Mouse (Mus musculus) fat pad, adult 2 months (tissue): Measurements from ENCODE around the gene Slc51b.

Experiments used
- DNase-seq: peaks from one replicate; pipeline ENCODE4 v3.0.0-alpha.2; 2011; ENCODE audit warnings: low read depth, low spot score; ENCODE audit errors: extremely low read depth

The Slc51b gene

GRCm38 (mm10) chr9:65374468-65375162, 48.1 kb downstream of the Slc51b start:
- DNase-seq = no peak

DNA sequence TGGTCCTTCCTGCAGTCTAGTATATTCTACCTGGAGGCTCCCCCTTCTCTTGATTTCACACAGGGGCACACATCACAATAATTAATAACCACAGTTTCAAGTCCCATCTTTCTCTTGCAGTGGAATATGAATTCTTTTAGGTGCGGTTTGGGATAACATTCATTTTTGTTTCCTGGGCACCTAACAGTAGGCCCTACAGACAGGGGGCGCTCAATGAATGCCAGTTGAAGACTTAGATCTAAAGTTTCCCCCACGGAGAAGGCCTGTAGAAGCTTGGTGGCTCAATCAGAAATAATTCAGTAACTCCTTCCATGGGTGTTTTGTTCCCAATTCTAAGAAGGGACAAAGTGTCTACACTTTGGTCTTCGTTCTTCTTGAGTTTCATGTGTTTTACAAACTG, 50.3 kb downstream of the Slc51b start:
- DNase-seq = no peak

- DNase-seq = no peak
These were observed 51.0 kb downstream of the Slc51b start for GRCm38 (mm10) chr9:65371756-65372155.

GRCm38 (mm10) chr9:65365721-65366120, 57.0 kb downstream of the Slc51b start:
- no peak for DNase-seq

DNA sequence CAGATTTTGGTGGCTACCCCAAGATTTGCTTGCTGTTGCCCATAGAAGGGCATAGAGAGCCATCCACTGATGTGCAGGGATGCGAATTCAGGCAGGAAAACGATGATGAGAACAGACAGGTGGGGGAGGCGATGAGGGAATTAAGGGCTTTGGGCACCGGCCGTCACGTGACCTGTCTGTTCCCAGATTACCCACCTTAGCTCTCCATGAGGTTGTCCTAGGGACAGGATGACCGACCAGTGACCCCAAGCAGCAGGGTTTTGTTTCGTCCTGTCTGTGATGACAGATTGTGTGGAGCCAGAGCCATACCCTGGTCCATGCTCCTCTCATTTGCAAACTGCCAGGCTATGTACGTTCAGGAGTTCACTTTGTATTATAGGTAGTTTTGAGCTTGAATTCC, 59.1 kb downstream of the Slc51b start:
- no peak for DNase-seq
